Mouse (Mus musculus): Measurements from ENCODE around the gene C130050O18Rik. TPM values are rescaled to one million over a fixed set of nuclear protein-coding genes. Genes with fewer than 3 reads are reported as not detected.

The C130050O18Rik gene
- total RNA-seq, 2 experiments from 2014 or later = 0.80 to 0.88 TPM

DNA sequence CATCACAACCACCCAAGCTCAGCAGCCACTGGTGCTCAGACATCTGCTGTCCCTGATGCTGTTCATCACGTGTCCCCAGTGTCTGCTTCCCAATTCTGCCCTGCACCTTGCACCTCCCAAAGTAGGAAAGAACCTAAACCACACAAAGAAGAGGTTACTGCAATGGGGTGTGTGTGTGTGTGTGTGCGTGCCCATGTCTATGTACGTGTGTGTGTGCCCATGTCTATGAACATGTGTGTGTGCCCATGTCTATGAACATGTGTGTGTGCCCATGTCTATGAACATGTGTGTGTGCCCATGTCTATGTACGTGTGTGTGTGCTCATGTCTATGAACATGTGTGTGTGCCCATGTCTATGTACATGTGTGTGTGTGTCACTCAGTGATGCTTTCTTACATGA, 9.6 kb upstream of the C130050O18Rik start:
- no peak for DNase-seq (ENCODE audit: low spot score in 2 of 2)

DNA sequence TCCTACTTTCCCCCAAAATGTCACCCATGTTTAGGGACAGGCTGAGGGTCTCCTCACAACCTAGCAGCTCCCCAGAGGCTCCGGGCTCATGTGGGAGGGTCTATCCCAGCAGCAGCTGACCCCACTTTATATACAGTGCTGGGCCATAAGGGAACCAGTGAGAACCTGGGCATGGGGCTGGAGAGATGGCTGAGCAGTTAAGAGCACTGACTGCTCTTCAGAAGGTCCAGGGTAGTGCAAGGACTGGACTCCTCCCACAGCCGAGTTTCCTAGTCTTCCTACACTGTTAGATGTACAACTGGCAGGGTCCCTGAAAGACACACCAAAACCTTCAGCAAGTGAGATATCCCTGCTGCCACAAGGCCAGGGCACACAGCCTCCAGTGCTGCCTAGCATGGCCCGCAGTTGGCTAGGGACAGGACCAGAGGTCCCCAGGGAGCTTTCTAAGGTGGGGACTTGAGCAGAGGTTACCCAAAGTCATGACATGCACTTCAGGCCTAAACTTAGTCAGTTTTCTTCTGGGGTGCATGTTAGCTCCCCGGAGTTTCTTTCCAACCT, 7.6 kb upstream of the C130050O18Rik start:
- DNase-seq (ENCODE audit: low spot score in 2 of 2) = no peak

DNA sequence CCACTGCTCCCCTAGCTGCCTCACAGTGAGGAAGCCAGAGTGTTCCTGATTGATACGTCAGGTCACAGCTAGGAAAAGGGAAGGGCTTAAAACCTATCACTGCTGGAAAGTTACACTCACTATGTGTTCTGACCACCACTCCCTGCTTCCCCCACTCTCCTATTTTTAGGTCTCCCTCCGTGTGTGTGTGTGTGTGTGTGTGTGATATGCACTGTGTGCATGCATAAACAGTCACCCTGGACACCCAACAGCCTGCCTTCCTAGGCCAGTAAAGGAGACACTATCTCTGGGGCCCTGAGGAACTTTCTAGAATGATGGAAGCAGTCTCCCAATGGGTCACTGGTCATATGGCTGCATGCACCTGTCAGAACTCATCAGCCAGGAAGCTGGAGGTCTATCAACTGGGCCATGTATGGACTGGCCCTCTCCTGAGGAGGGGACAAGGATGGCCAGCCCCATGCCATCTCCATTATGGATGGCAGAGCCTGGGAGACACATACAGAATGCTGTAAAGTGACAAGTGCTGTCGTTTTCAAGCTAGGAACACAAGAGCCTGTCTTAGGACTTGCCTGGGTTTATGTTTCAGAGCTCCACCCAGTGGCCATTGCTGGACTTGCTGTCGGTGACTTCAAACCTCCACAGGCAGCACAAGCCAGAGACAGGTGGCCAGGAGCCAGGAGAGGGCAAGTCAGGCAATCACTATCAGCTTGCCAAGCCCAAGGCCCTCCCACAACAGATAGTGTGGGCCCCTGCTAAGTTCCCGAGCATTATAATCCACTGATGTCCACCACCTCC, 6.9 kb upstream of the C130050O18Rik start:
- DNase-seq (ENCODE audit: low spot score in 2 of 2) = peak; percentile 84 to 95

DNA sequence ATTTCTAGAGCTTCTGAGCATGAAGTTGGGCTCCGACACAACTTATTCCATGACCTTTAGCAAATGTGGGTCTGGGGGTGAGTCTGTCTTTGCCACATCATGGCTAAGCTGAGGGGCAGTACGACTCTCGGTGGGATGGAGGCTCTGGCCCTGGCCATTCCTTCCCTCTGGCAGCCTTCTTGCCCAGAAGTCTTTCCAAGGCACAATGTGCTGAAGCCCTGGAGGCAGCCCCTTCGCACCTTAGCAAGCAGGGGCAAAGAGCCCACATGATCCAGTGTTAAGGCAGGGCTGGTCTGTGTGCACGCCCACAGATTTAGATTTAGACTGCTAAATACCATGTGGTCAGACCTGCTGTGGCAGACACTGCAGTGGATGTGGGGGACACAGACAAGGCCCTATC, 6.3 kb upstream of the C130050O18Rik start:
- DNase-seq (ENCODE audit: low spot score in 2 of 2) = no peak

DNA sequence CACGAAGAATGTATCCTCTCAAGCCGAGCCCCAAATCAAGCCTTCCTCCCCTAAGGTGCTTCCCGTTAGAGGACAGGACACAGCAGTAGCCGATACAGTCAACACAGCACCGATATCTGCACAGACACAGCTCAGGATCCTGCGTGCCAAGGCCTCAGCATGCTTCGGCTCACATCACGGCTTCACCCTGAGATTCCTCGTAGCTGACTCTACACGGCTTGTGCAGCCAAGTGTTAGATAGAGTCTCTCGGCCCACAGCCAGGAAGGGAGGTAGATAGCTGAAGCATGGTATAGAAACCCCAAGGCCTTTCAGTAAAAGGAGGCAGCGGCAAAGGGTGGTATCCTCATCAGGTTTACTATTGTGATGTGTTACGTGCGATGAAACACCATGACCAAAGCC, 5.1 kb upstream of the C130050O18Rik start:
- DNase-seq (ENCODE audit: low spot score in 2 of 2) = no peak

DNA sequence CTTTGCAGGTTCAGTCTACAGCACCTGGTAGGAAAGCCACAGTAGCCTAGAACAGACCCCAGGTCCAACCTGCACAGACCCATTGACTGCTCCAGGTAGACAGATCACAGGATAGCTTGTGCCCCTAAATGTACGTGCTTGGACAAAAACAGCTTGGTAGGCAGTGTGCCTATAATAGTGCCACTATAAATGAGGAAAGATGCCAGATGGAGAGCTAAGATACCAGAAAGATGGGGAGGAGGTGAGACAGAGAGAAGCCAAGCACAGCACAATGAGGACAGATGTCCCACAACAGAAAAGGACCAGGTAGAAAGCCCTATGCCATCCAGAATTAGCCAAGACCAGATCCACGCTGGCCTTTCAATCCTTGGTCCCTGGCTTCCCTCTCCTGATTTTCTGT, 3.0 kb upstream of the C130050O18Rik start:
- no peak for DNase-seq (ENCODE audit: low spot score in 2 of 2)

DNA sequence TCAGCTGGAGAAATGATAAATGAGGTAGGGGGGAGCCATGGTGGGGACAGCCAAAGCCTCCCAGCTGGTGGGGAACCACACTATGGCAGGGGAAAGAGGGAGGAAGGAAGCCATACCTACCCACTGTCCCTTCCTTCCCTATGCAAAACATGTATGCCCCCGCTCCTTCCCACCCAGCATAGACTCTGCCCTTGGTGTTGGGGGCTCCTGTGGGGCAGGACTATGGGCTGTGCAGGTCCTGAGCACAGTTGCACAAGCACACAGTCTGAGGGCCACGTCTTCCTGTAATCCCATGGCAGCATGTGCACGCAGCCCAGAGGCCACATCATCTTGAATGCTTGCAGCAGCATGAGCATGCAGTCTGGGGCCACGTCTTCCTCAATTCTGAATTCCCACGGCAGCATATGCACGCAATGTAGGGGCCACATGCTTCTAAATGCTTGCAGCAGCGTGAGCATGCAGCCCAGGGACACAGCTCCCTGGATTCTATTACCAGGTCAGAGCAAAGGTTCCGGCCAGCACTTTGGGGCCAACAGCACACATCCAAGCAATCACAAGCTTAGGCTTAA, 1.3 kb upstream of the C130050O18Rik start:
- no peak for DNase-seq (ENCODE audit: low spot score in 2 of 2)

DNA sequence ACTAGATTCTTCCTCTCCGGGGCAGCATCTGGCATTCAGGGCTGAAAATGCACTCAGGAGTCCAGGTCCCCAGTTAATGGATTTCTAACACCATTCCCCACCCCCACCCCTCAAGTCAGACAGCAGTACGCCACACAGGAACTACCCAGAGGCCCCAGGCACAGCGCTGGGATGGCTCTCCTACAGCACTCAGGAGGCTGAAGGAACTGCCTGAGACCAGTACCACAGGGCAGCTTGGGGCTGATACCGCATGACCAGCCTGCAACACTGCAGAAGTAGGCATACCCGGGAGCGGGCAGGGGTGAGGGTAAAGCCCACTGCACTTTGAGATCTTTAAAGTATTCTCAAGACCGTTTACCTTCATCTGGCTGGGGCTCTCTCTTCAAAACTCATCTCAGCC, 398 bp downstream of the C130050O18Rik start:
- no peak for DNase-seq (ENCODE audit: low spot score in 2 of 2)

DNA sequence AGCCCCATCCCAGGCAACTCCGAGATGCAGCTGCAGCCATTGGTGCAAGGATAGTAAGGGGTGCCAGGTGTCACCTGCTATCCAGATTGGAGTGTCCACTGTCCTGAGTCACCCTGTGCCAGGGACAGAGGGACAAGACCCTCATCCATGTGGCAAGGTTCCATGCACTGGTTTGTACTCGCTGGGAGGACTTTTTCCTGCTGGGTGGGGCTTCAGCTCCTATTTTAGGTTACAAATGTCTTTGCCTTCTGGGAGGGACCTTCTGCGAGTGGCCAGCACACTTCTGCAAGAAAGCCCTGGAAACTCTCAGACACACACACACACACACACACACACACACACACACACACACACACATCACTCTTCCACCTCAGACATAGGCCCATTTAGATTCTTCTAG, 873 bp downstream of the C130050O18Rik start:
- DNase-seq (ENCODE audit: low spot score in 2 of 2) = no peak

DNA sequence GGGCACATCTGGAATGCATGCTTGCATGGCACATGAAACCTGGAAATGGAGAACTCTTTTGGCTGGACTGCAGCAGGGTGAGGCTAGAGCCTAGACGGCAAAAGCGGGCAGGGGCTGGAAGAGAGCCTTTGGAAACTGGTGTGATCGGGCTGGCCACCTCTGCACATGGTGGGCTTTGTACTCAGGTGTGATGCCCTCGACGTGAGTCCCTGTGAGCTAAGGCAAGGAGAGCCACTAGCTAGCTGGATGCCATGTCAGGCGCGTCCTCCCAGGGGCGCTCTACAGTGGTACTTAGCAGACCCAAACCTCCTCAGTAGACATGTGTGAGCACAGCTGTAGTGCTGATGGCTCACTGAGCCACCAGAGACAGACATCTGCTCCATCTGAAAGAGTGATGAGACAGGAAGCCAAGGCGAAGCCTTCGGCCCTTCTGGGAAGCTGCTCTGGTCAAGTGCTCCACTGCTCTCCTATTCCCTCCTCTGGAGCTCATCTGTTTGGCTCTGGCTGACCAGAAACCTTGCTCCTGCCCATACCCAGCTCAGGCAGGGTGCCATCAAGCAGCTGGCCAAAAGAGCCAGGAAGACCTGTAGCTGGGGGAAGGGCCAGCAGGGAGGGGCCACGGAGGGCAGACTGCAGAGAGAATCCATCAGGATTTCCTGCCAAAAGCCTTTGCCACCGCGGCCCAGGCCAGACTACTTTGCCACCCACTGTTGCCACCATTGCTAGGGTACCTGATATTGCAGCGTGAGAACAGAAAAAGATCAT, 2.2 kb downstream of the C130050O18Rik start:
- DNase-seq (ENCODE audit: low spot score in 2 of 2) = peak in 1 of 2 experiments; percentile 58

DNA sequence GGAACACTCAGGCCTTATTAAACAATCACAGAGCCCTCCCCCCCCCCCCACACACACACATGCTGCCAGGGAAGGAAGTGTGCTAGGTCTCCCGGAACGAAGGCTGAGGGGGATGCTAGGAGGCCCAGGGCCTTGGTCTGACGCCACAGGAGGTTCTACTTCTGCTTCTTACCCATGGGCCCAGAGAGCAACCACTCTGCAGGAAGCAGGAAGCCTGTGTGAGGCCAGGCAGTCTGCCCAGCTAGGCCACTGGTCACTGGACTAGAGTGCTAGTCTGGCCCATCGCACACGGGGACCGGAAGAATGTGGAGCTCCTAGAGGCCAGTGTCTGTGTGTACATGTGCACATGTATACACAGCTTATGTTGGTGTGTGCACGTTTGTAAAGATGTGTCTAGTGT, 3.4 kb downstream of the C130050O18Rik start:
- no peak for DNase-seq (ENCODE audit: low spot score in 2 of 2)

DNA sequence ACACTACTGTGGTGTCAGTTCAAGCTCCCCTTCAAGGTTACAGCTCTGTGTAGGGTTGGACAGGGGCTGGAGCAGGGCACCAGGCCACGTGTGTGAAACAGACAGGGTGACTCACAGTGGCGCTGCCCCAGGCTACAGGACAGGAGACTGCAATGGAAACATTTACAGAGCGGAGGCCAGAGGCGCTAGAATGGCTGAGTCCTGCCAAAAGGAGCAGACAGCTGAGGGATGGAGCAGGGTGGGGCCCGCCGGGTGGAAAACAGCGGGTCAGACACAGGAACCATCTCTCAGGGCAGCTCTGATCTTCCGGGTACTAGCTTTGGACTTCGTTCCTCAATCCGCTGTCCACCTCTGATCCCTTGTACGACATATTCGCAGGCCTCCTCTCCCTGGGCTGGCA, 4.3 kb downstream of the C130050O18Rik start:
- DNase-seq (ENCODE audit: low spot score in 2 of 2) = peak; percentile 55 to 84

DNA sequence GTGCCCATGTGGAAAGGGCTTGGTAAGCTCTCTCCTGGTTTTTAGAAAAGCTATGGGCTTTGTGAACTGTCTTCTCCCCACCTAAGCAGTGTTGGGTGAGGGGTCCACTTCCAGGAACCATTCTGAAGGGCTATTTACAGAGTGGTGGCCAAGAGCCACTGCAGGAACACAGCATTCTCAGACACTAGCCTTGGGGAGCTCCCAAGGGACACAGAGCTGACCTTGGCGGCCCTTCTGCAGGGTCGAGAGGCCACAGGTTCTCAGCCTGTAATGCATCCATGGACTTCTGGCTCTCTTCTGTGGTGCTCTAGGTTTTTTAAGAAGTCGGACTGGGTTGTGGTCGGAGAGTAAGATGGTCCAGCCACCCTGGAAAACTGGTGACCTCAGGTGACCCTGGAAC, 5.0 kb downstream of the C130050O18Rik start:
- no peak for DNase-seq (ENCODE audit: low spot score in 2 of 2)

DNA sequence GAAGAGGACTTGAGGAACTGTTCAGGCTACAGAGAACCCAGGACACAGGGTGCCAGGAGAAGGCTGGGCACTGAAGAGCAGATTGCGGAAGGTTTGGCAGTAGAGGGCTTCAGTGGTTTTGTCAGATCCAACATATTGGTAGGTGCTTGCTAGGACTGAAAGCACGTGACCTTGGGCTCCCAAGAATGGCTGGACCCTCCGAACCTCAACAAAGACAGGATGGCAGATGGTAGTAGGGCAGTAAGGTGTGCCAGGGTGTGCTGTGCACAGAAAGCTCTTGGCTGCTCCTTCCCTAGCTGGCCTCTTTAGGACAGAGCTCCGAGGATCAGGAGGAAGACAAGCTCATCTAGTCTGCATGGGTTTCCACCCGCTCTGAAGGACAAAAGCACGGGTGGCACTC, 6.0 kb downstream of the C130050O18Rik start:
- DNase-seq (ENCODE audit: low spot score in 2 of 2) = no peak

DNA sequence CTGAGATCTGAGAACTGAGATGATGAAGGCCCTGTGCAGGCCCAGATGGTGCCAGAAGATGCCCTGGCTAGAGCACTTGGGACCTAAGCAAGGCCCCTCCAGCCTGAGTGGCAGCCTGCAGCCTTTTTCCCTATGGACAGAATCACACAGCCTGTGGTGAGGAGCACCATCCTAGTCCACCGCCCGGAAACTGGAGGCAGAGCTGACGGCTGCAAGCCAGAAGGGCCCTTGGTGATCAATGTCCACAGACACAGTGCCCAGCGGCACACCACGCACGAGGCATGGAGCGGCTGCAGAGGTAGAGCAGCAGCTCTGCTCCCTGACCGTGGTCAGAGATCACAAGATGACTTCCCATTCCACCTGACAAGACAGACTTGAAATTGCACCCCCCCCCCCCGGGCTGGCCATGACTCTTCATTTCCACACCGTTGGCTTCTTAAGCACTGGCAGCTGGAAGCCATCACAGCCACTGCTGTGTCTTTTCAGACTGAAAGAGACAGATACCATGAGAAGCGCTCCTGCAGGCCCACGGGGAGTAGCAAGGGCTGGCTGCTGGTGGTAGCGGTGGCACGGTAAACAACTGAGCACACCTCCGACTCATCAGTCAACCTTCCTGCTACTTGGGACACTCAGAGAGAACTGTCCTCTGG, 6.7 kb downstream of the C130050O18Rik start:
- no peak for DNase-seq (ENCODE audit: low spot score in 2 of 2)

DNA sequence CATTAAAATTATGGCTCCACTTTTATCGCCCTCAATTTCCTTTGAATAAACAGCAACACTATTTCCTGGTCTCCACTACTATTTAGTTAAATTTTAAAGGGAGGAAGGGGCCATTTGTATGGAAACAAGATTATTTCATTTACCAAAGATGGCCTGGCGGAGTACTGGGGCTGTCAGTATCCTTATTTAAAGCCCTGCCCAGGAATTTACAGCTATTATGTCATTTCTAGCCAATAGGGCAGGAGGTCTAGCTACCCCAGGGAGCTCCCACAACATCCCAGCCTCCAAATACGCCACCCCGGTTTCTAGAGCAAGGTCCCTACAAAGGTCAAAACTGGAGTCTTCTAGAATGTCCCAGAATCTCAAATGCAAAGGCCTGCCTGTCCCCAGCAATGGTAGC, 8.5 kb downstream of the C130050O18Rik start:
- DNase-seq (ENCODE audit: low spot score in 2 of 2) = no peak

DNA sequence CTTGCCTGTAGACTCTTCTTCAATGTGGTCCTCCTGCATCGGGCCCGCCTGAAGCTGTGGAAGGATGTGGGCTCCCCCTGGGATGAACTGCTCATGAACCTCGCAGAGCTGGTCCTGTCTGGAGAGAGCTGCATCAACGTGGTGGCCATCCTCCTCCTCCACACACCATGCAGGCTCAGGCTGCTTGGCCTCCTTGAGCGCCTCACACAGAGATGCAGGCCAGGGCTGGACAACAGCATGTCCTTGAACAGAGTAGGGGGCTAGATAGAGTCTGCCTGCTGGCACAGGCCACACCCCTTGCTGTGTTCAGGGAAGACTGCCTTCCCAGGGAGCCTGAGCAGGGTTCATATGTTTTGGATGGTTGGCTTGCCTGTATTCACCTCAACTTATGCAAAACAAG, 9.9 kb downstream of the C130050O18Rik start:
- no peak for DNase-seq (ENCODE audit: low spot score in 2 of 2)

DNA sequence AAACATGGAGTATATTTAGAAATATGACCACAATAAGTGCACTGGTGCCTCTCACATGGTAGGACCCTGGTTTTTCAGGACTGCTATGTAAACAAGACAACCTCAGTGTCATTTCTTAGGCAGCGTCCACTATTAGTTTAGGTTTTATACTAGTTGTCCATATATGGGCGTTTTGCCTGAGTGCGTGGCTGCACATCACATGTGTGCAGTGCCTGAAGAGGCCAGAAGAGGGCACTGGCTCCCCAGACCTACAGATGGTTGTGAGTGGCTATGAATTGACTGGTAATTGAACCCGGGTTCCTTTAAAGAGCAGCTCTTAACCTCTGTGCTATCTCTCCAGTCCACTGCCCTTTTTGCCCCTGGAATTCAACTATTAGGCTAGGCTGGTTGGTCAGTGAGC, 11.9 kb downstream of the C130050O18Rik start:
- no peak for DNase-seq (ENCODE audit: low spot score in 2 of 2)

DNA sequence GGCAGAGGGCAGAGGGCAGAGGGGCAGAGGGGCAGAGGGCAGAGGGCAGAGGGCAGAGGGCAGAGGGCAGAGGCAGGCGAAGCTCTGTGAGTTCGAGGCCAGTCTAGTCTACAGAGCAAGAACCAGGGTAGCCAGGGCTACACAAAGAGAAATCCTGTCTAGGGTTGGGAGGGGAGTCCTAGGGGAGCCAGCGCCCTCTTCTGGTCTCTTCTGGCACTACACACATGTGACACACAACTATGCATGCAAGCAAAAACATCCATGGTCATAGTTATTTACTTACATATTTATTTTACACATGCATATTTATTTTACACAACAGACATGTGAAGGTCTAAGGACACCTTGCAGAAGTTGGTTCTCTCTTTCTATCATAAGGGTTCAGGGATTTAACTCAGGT, 12.4 kb downstream of the C130050O18Rik start:
- no peak for DNase-seq (ENCODE audit: low spot score in 2 of 2)

DNA sequence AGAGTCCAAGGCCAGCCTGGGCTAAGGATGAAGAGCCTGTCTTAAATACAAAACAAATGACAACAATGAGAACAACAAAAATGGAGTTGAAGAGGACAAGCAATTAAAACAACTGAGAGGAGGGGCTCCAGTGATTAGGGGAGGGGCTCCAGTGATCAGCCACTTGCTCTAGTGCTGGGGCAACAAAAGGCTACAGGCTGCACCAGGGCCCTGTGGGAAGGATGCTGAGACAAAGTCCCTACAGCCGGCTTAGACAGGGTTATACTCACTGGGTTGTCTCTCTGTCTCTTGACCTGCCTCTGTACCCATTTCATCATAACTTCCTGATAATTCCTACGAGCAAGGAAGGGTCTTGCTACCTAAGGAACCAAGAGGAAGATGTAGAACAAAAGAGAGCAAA, 13.0 kb downstream of the C130050O18Rik start:
- no peak for DNase-seq (ENCODE audit: low spot score in 2 of 2)

DNA sequence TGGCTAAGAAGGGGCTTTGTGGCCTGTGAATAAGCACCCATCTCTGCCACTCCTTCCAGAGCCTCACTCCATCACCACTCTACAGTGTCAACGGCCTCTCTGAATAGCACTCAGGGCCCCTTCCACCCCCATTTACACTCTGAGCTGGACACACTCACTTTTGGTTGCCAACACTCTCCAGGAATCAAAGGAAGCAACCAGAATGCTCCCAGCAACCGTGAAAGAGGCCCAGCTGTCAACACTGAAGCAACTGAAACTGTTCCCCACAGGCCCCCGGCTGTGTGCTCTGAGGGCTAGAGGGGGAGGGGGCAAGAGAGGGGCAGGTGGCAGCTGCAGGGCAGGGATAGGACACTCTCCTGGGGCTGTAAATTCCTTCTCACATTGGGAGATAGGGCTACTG, 13.6 kb downstream of the C130050O18Rik start:
- DNase-seq (ENCODE audit: low spot score in 2 of 2) = no peak

Measured in gastrocnemius, postnatal 4 days (tissue).